Mouse (Mus musculus) stomach, postnatal 0 days (tissue): ENCODE results near the gene Olfr1280. TPM values are rescaled to one million over a fixed set of nuclear protein-coding genes. Genes with fewer than 3 reads are reported as not detected.

ENCODE experiments used
- ATAC-seq: fragments of 200-750 bp; cut with Nextera tagmentation; 2 replicates; pipeline ENCODE4 v1.8.0; 2017; ENCODE audit not compliant: low FRiP score, low TSS enrichment
- DNase-seq: peaks from one replicate; pipeline ENCODE4 v3.0.0-alpha.2; 2016; ENCODE audit warnings: low spot score
- H3K27ac ChIP-seq: fragments of 300-500 bp; sonication (generic); replicated peaks from 2 replicates; pipeline ENCODE4 v1.5.1; 2014; ENCODE audit warnings: mild to moderate bottlenecking, control low read depth
- H3K27me3 ChIP-seq: fragments of 300-500 bp; sonication (generic); 2 replicates; pipeline ENCODE4 v1.6.1; 2014; ENCODE audit warnings: low read length; ENCODE audit not compliant: control insufficient read depth, insufficient read depth
- H3K36me3 ChIP-seq: fragments of 300-500 bp; sonication (generic); 2 replicates; pipeline ENCODE4 v1.6.1; 2014; ENCODE audit warnings: low read length, mixed read lengths; ENCODE audit not compliant: control insufficient read depth, insufficient read depth
- H3K4me1 ChIP-seq: fragments of 300-500 bp; sonication (generic); replicated peaks from 2 replicates; pipeline ENCODE4 v1.6.1; 2014; ENCODE audit warnings: antibody characterized with exemption; ENCODE audit not compliant: control insufficient read depth, insufficient read depth
- H3K4me2 ChIP-seq: fragments of 300-500 bp; sonication (generic); replicated peaks from 2 replicates; pipeline ENCODE4 v1.6.1; 2014; ENCODE audit warnings: low read depth, mild to moderate bottlenecking, control low read depth, moderate library complexity
- H3K4me3 ChIP-seq: fragments of 300-500 bp; sonication (generic); 2 replicates; pipeline ENCODE4 v1.5.1; 2014; ENCODE audit warnings: low read depth, low read length, control low read depth
- H3K9ac ChIP-seq: fragments of 300-500 bp; sonication (generic); 2 replicates; pipeline ENCODE4 v1.6.1; 2014; ENCODE audit warnings: mild to moderate bottlenecking, low read length, control low read depth, mixed read lengths
- H3K9me3 ChIP-seq: fragments of 300-500 bp; sonication (generic); 2 replicates; pipeline ENCODE4 v1.6.1; 2016; ENCODE audit warnings: low read length; ENCODE audit not compliant: control insufficient read depth
- CTCF ChIP-seq: IDR thresholded peaks from 2 replicates; pipeline ENCODE4 v1.5.1; 2016; ENCODE audit warnings: antibody characterized with exemption, low read depth, mild to moderate bottlenecking, moderate library complexity
- EP300 ChIP-seq: optimal IDR thresholded peaks from 2 replicates; pipeline ENCODE3; 2016; ENCODE audit warnings: antibody characterized with exemption
- WGBS: fragments of 180-500 bp; shearing (Covaris S2); extraction: QIAGEN DNeasy Blood & Tissue Kit; methylation state at CpG from one replicate; pipeline ENCODE4 v1.1.7; 2014; 5-methylcytosine and 5-hydroxymethylcytosine counted together
- polyA plus RNA-seq: library from polyadenylated mRNA; unstranded; fragments of >200 nt; fragmentation: Nextera tagmentation; extraction: Ambion mirVana; gene quantifications from 2 replicates; pipeline ENCODE4 v1.2.1, GENCODE M21; 2015

Gene Olfr1280
- polyA plus RNA-seq, 1 experiment from 2014 or later: not detected

GRCm38 (mm10) chr2:111335976-111336375 is 22.2 kb downstream of the Olfr1280 start, which contains the start of gene Olfr1282:
TSS of gene Olfr1282 (minus strand) at chr2:111336076.
- Histone ChIP-seq H3K4me2 (no peak within 1 kb of the TSS), H3K4me3 (no peak within 1 kb of the TSS), H3K9me3 (no peaks in the 10 kb centered on the region), H3K27ac (no peak within 1 kb of the TSS), H3K9ac (no peak within 1 kb of the TSS), H3K36me3 (no peaks in the 10 kb centered on the region), H3K4me1 (no peaks in the 10 kb centered on the region), H3K27me3 (no peaks in the 10 kb centered on the region)
- TF ChIP-seq CTCF (no peak), EP300 (no peak)
- no peak for DNase-seq
- WGBS: 63% methylated on average over 2 of the region's 2 CpGs
- no peak for ATAC-seq

GRCm38 (mm10) chr2:111366490-111366889 is 52.7 kb downstream of the Olfr1280 start, which contains the start of gene Olfr1283:
TSS of gene Olfr1283 (plus strand) at chr2:111366790.
- TF ChIP-seq EP300: no peak
- TF ChIP-seq CTCF: no peak
- Histone ChIP-seq H3K9me3 (no peaks in the 10 kb centered on the region), H3K9ac (no peak within 1 kb of the TSS), H3K27ac (no peak within 1 kb of the TSS), H3K36me3 (no peaks in the 10 kb centered on the region), H3K4me1 (no peaks in the 10 kb centered on the region), H3K4me2 (no peak within 1 kb of the TSS), H3K27me3 (no peaks in the 10 kb centered on the region), H3K4me3 (no peak within 1 kb of the TSS)
- ATAC-seq: no peak
- no peak for DNase-seq
- 69% methylated on average over 2 of the region's 2 CpGs for WGBS

DNA sequence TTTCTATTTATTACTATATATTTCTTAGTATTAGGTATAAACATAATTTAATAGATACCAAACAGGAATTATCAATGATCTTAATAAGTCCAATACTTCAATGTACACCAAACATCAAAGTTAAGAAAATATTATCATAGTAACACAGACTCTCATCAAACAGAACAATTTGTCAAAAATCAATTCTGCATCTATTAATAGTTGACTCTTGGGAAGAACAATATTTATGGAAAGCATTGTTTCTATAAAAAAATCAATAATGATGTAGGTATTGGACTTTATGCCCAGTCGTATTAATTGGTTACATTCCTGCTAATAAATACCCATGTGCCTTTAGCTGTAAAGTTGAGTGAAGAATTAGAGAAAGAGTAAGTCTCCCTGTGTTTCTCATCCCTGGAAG is 61.4 kb downstream of the Olfr1280 start, which contains the start of gene Olfr1284:
Gene Olfr1284 (plus strand): TSS at position 301 of the 400 bp plus-strand sequence.
- DNase-seq: no peak
- no peak within 1 kb of the TSS for H3K4me2 ChIP-seq
- WGBS: 86% methylated on average over 1 of the region's 1 CpGs

More for the DNA sequence above, 61.4 kb downstream of the Olfr1280 start, which contains the start of gene Olfr1284:
- Histone ChIP-seq H3K9ac (no peak within 1 kb of the TSS), H3K27ac (no peak within 1 kb of the TSS), H3K4me1 (no peaks in the 10 kb centered on the region), H3K36me3 (no peaks in the 10 kb centered on the region), H3K4me3 (no peak within 1 kb of the TSS), H3K27me3 (no peaks in the 10 kb centered on the region), H3K9me3 (no peaks in the 10 kb centered on the region)
- TF ChIP-seq CTCF (no peak), EP300 (no peak)
- ATAC-seq: no peak

Other genes with a start within 250 kb of the Olfr1280 start
- not detected in 2 replicates for gene Gm13941, start 208.0 kb upstream of the Olfr1280 start, polyA plus RNA-seq
- not detected in 2 replicates for gene Gm15130, start 161.1 kb upstream of the Olfr1280 start, polyA plus RNA-seq
- not detected in 2 replicates for gene 4930430A15Rik, start 84.4 kb upstream of the Olfr1280 start, polyA plus RNA-seq
- not detected in 2 replicates for gene Olfr1275, start 78.7 kb upstream of the Olfr1280 start, polyA plus RNA-seq
- gene Olfr1276, start 59.5 kb upstream of the Olfr1280 start, polyA plus RNA-seq: not detected in 2 replicates
- gene Olfr1277, start 39.9 kb upstream of the Olfr1280 start, polyA plus RNA-seq: 0.01 TPM in 1 of 2 replicates, not detected in the other
- gene Olfr1278, start 23.9 kb upstream of the Olfr1280 start, polyA plus RNA-seq: not detected in 2 replicates
- gene Olfr1279, start 13.4 kb upstream of the Olfr1280 start, polyA plus RNA-seq: not detected in 2 replicates
- gene Olfr1281, start 12.5 kb downstream of the Olfr1280 start, polyA plus RNA-seq: not detected in 2 replicates
- gene Olfr1282, start 22.1 kb downstream of the Olfr1280 start, polyA plus RNA-seq: not detected in 2 replicates
- gene Olfr1283, start 52.8 kb downstream of the Olfr1280 start, polyA plus RNA-seq: not detected in 2 replicates
- gene Olfr1284, start 61.5 kb downstream of the Olfr1280 start, polyA plus RNA-seq: not detected in 2 replicates
- not detected in 2 replicates for gene Olfr1286, start 109.1 kb downstream of the Olfr1280 start, polyA plus RNA-seq
- gene Olfr1287, start 135.1 kb downstream of the Olfr1280 start, polyA plus RNA-seq: not detected in 2 replicates
- gene Olfr1288, start 160.1 kb downstream of the Olfr1280 start, polyA plus RNA-seq: not detected in 2 replicates
- gene Olfr1289, start 166.8 kb downstream of the Olfr1280 start, polyA plus RNA-seq: not detected in 2 replicates
- gene Olfr1290, start 179.8 kb downstream of the Olfr1280 start, polyA plus RNA-seq: not detected in 2 replicates
- gene Olfr1291-ps1, start 183.2 kb downstream of the Olfr1280 start, polyA plus RNA-seq: 0.02 TPM in 1 of 2 replicates, not detected in the other
- gene Olfr1293-ps, start 211.2 kb downstream of the Olfr1280 start, polyA plus RNA-seq: not detected in 2 replicates
- gene Olfr1294, start 226.3 kb downstream of the Olfr1280 start, polyA plus RNA-seq: not detected in 2 replicates